Mouse (Mus musculus) hindbrain, embryonic 12.5 days (tissue): ENCODE data around the gene Nr2f1. TPM values are rescaled to one million over a fixed set of nuclear protein-coding genes. Genes with fewer than 3 reads are reported as not detected.

Experiments
- ATAC-seq: fragments of 200-750 bp; cut with Nextera tagmentation; 2 replicates; pipeline ENCODE4 v1.8.0; 2017; ENCODE audit warnings: moderate TSS enrichment; ENCODE audit not compliant: low FRiP score
- H3K27ac ChIP-seq: fragments of 300-500 bp; sonication (generic); 2 replicates; pipeline ENCODE4 v1.5.1; 2016; ENCODE audit warnings: mild to moderate bottlenecking
- H3K27me3 ChIP-seq: fragments of 300-500 bp; sonication (generic); 2 replicates; pipeline ENCODE4 v1.6.1; 2016; ENCODE audit warnings: mild to moderate bottlenecking
- H3K36me3 ChIP-seq: fragments of 300-500 bp; sonication (generic); 2 replicates; pipeline ENCODE4 v1.6.1; 2016; ENCODE audit warnings: mild to moderate bottlenecking
- H3K4me1 ChIP-seq: fragments of 300-500 bp; sonication (generic); 2 replicates; pipeline ENCODE4 v1.6.1; 2016
- H3K4me2 ChIP-seq: fragments of 300-500 bp; sonication (generic); replicated peaks from 2 replicates; pipeline ENCODE4 v1.6.1; 2016; ENCODE audit warnings: mild to moderate bottlenecking
- H3K4me3 ChIP-seq: fragments of 300-500 bp; sonication (generic); 2 replicates; pipeline ENCODE4 v1.5.1; 2016; ENCODE audit warnings: mild to moderate bottlenecking
- H3K9ac ChIP-seq: fragments of 300-500 bp; sonication (generic); 2 replicates; pipeline ENCODE4 v1.6.1; 2016; ENCODE audit warnings: mild to moderate bottlenecking, moderate library complexity
- H3K9me3 ChIP-seq: fragments of 300-500 bp; sonication (generic); replicated peaks from 2 replicates; pipeline ENCODE4 v1.6.1; 2016; ENCODE audit warnings: mild to moderate bottlenecking
- WGBS: fragments of 180-500 bp; shearing (Covaris S2); methylation state at CpG from one replicate; pipeline ENCODE4 v1.1.7; 2016; 5-methylcytosine and 5-hydroxymethylcytosine counted together
- polyA plus RNA-seq: library from polyadenylated mRNA; unstranded; fragments of >200 nt; fragmentation: Nextera tagmentation; extraction: Ambion mirVana; gene quantifications from 2 replicates; pipeline ENCODE4 v1.2.1, GENCODE M21; 2016

Gene Nr2f1
- polyA plus RNA-seq, 1 experiment from 2014 or later: 88.3 TPM

- Histone ChIP-seq H3K9ac (peak overlapping the region; percentile 56; the same call in 1 of the 2 replicates), H3K4me3 (peak overlapping the region; percentile 19), H3K4me1 (peaks cover 23% of the 10 kb centered on the region), H3K4me2 (peak overlapping the region; percentile 39), H3K27me3 (peaks cover 22% of the 10 kb centered on the region), H3K9me3 (no peaks in the 10 kb centered on the region), H3K36me3 (no peaks in the 10 kb centered on the region), H3K27ac (peak overlapping the region; percentile 63)
- ATAC-seq: no peak
- WGBS: under 1% methylated on average over 8 of the region's 8 CpGs
Measured at GRCm38 (mm10) chr13:78175821-78176380, 23.7 kb downstream of the Nr2f1 start.

- no peak overlapping the region for H3K9ac ChIP-seq
- no peak for ATAC-seq
- H3K9me3 ChIP-seq: no peaks in the 10 kb centered on the region
- H3K27ac ChIP-seq: no peak overlapping the region
- H3K36me3 ChIP-seq: no peaks in the 10 kb centered on the region
- 0 out of 2 replicates have a peak overlapping the region, but pooled peaks have one; percentile 7 for H3K4me2 ChIP-seq
- no peak overlapping the region for H3K4me3 ChIP-seq
- 40% methylated on average over 1 of the region's 1 CpGs for WGBS
- H3K27me3 ChIP-seq: peaks cover 25% of the 10 kb centered on the region
- H3K4me1 ChIP-seq: peaks cover 21% of the 10 kb centered on the region
Measured at GRCm38 (mm10) chr13:78174891-78175290, 24.7 kb downstream of the Nr2f1 start.

- ATAC-seq: no peak
- Histone ChIP-seq H3K4me3 (no peak overlapping the region), H3K36me3 (no peaks in the 10 kb centered on the region), H3K27me3 (peaks cover 25% of the 10 kb centered on the region), H3K9ac (no peak overlapping the region), H3K4me2 (no peak overlapping the region; the same call in 1 of the 2 replicates), H3K9me3 (no peaks in the 10 kb centered on the region), H3K27ac (no peak overlapping the region), H3K4me1 (peaks cover 14% of the 10 kb centered on the region)
- 13% methylated on average over 3 of the region's 3 CpGs for WGBS
Measured at GRCm38 (mm10) chr13:78174191-78174590, 25.4 kb downstream of the Nr2f1 start.

GRCm38 (mm10) chr13:78172861-78173260, 26.7 kb downstream of the Nr2f1 start:
- Histone ChIP-seq H3K27me3 (peaks cover 25% of the 10 kb centered on the region), H3K4me1 (peaks cover 12% of the 10 kb centered on the region; the same call in 1 of the 2 replicates), H3K27ac (no peak overlapping the region), H3K9me3 (no peaks in the 10 kb centered on the region), H3K4me2 (peak overlapping the region; percentile 49), H3K4me3 (no peak overlapping the region), H3K9ac (no peak overlapping the region; the same call in 1 of the 2 replicates), H3K36me3 (no peaks in the 10 kb centered on the region)
- no peak for ATAC-seq
- WGBS: 5% methylated on average over 3 of the region's 3 CpGs

- Histone ChIP-seq H3K4me1 (peaks cover 12% of the 10 kb centered on the region; the same call in 1 of the 2 replicates), H3K9ac (0 out of 2 replicates have a peak overlapping the region, but pooled peaks have one; percentile 0), H3K36me3 (no peaks in the 10 kb centered on the region), H3K27me3 (peaks cover 25% of the 10 kb centered on the region), H3K27ac (no peak overlapping the region), H3K4me3 (peak overlapping the region; percentile 24), H3K9me3 (no peaks in the 10 kb centered on the region), H3K4me2 (peak overlapping the region; percentile 49)
- 0 out of 2 replicates have a peak, but pooled peaks have one; percentile 64 for ATAC-seq
- 1% methylated on average over 17 of the region's 17 CpGs for WGBS
Measured at GRCm38 (mm10) chr13:78171984-78172636, 27.4 kb downstream of the Nr2f1 start.

- H3K4me2 ChIP-seq: peak overlapping the region; percentile 49
Measured at GRCm38 (mm10) chr13:78171320-78171719, 28.2 kb downstream of the Nr2f1 start.

GRCm38 (mm10) chr13:78168166-78168565, 31.4 kb downstream of the Nr2f1 start:
- Histone ChIP-seq H3K9me3 (no peaks in the 10 kb centered on the region), H3K4me1 (peaks cover 14% of the 10 kb centered on the region), H3K4me3 (no peak overlapping the region), H3K27ac (peak overlapping the region; percentile 3; the same call in 1 of the 2 replicates), H3K27me3 (peaks cover 26% of the 10 kb centered on the region), H3K4me2 (no peak overlapping the region), H3K36me3 (no peaks in the 10 kb centered on the region), H3K9ac (no peak overlapping the region)
- no peak for ATAC-seq
- WGBS: 20% methylated on average over 4 of the region's 4 CpGs

More at GRCm38 (mm10) chr13:78171320-78171719, 28.2 kb downstream of the Nr2f1 start:
- Histone ChIP-seq H3K4me1 (peaks cover 12% of the 10 kb centered on the region; the same call in 1 of the 2 replicates), H3K27me3 (peaks cover 25% of the 10 kb centered on the region), H3K27ac (0 out of 2 replicates have a peak overlapping the region, but pooled peaks have one; percentile 32), H3K36me3 (no peaks in the 10 kb centered on the region), H3K9ac (peak overlapping the region; percentile 44; the same call in 1 of the 2 replicates), H3K4me3 (peak overlapping the region; percentile 24), H3K9me3 (no peaks in the 10 kb centered on the region)
- WGBS: 1% methylated on average over 15 of the region's 15 CpGs
- ATAC-seq: 0 out of 2 replicates have a peak, but pooled peaks have one; percentile 33

- no peak for ATAC-seq
- Histone ChIP-seq H3K27me3 (peaks cover 10% of the 10 kb centered on the region; the same call in 1 of the 2 replicates), H3K4me3 (no peak overlapping the region), H3K4me1 (peaks cover 10% of the 10 kb centered on the region), H3K9me3 (no peaks in the 10 kb centered on the region), H3K9ac (no peak overlapping the region), H3K4me2 (peak overlapping the region; percentile 85), H3K27ac (no peak overlapping the region), H3K36me3 (no peaks in the 10 kb centered on the region)
Measured at GRCm38 (mm10) chr13:78164941-78165340, 34.6 kb downstream of the Nr2f1 start.

GRCm38 (mm10) chr13:78163087-78163958, 36.2 kb downstream of the Nr2f1 start:
- peaks cover 10% of the 10 kb centered on the region for H3K4me1 ChIP-seq
- H3K27ac ChIP-seq: peak overlapping the region; percentile 96
- under 1% methylated on average over 86 of the region's 86 CpGs for WGBS

GRCm38 (mm10) chr13:78162149-78162548, 37.4 kb downstream of the Nr2f1 start:
- ATAC-seq: peak; percentile 71
- no peak overlapping the region for H3K27ac ChIP-seq
- WGBS: 22% methylated on average over 2 of the region's 2 CpGs

More at GRCm38 (mm10) chr13:78163087-78163958, 36.2 kb downstream of the Nr2f1 start:
- H3K27me3 ChIP-seq: peaks cover 10% of the 10 kb centered on the region; the same call in 1 of the 2 replicates
- no peaks in the 10 kb centered on the region for H3K36me3 ChIP-seq
- peak overlapping the region; percentile 82 for H3K9ac ChIP-seq
- H3K9me3 ChIP-seq: no peaks in the 10 kb centered on the region
- H3K4me2 ChIP-seq: peak overlapping the region; percentile 85
- H3K4me3 ChIP-seq: peak overlapping the region; percentile 70
- ATAC-seq: peak; percentile 91

GRCm38 (mm10) chr13:78157465-78157864, 42.1 kb downstream of the Nr2f1 start:
- WGBS: 79% methylated on average over 5 of the region's 5 CpGs
- no peak for ATAC-seq
- no peak overlapping the region for H3K9ac ChIP-seq

More at GRCm38 (mm10) chr13:78162149-78162548, 37.4 kb downstream of the Nr2f1 start:
- peaks cover 10% of the 10 kb centered on the region for H3K4me1 ChIP-seq
- H3K4me3 ChIP-seq: no peak overlapping the region
- H3K9me3 ChIP-seq: no peaks in the 10 kb centered on the region
- peaks cover 10% of the 10 kb centered on the region; the same call in 1 of the 2 replicates for H3K27me3 ChIP-seq
- no peaks in the 10 kb centered on the region for H3K36me3 ChIP-seq
- H3K4me2 ChIP-seq: no peak overlapping the region
- no peak overlapping the region for H3K9ac ChIP-seq

More at GRCm38 (mm10) chr13:78157465-78157864, 42.1 kb downstream of the Nr2f1 start:
- Histone ChIP-seq H3K9me3 (no peaks in the 10 kb centered on the region), H3K4me1 (peaks cover 5% of the 10 kb centered on the region), H3K4me2 (no peak overlapping the region), H3K27me3 (no peaks in the 10 kb centered on the region), H3K27ac (no peak overlapping the region), H3K4me3 (no peak overlapping the region), H3K36me3 (no peaks in the 10 kb centered on the region)
